8 mouse cellular contexts compared by ENCODE assay signal in genomic region chr6:34709289-34709688, GRCm38 (mm10).
DNase-seq lines count a peak whose midpoint lies in the region; ATAC-seq and TF ChIP-seq lines count a peak whose summit lies in the region.

No protein-coding gene starts in this region.

- peak; percentile 91 for ATAC-seq in forebrain, embryonic 13.5 days
- ATAC-seq in liver, postnatal 0 days: peak; percentile 80
- peak; percentile 89 for ATAC-seq in neural tube, embryonic 15.5 days (ENCODE audit: low FRiP score)

- H3K27me3 ChIP-seq in forebrain, embryonic 13.5 days: no peaks in the 10 kb centered on the region
- no peaks in the 10 kb centered on the region for H3K27me3 ChIP-seq in liver, postnatal 0 days (ENCODE audit: insufficient read depth, low read length)
- no peaks in the 10 kb centered on the region for H3K27me3 ChIP-seq in neural tube, embryonic 15.5 days (replicated peaks)

- peak overlapping the region; percentile 40; the same call in 1 of the 2 replicates for H3K27ac ChIP-seq in ES-E14 (ENCODE audit: insufficient read depth, low read depth, low read length, poor library complexity, severe bottlenecking)
- H3K27ac ChIP-seq in forebrain, embryonic 13.5 days: peak overlapping the region; percentile 44
- H3K27ac ChIP-seq in layer of hippocampus, adult 2 months: peak overlapping the region; percentile 96
- H3K27ac ChIP-seq in liver, postnatal 0 days (ENCODE audit: low read depth): peak overlapping the region; percentile 94
- peak overlapping the region; percentile 83 for H3K27ac ChIP-seq in neural tube, embryonic 15.5 days (replicated peaks)

- no peak for TF ChIP-seq EP300 in liver, postnatal 0 days (IDR thresholded peaks at IDR 0.05; ENCODE audit: low read depth)

- intact Hi-C loops in heart, postnatal 25 days (cut with DNase I): no loop called here

- H3K36me3 ChIP-seq in ES-E14 (ENCODE audit: control insufficient read depth, insufficient read depth, low read length, poor library complexity, severe bottlenecking): no peaks in the 10 kb centered on the region
- H3K36me3 ChIP-seq in forebrain, embryonic 13.5 days (ENCODE audit: poor library complexity, severe bottlenecking): no peaks in the 10 kb centered on the region
- H3K36me3 ChIP-seq in liver, postnatal 0 days (replicated peaks; ENCODE audit: insufficient read depth, low read length): no peaks in the 10 kb centered on the region
- no peaks in the 10 kb centered on the region for H3K36me3 ChIP-seq in neural tube, embryonic 15.5 days

- TF ChIP-seq CTCF in layer of hippocampus, adult 2 months (conservative IDR thresholded peaks at IDR 0.05): no peak
- TF ChIP-seq CTCF in liver, postnatal 0 days (IDR thresholded peaks at IDR 0.05; ENCODE audit: low read depth): no peak

- under 1% methylated on average over 11 of the region's 11 CpGs for WGBS in forebrain, embryonic 13.5 days
- WGBS in liver, postnatal 0 days (ENCODE audit: insufficient replicate concordance): 2% methylated on average over 11 of the region's 11 CpGs
- WGBS in neural tube, embryonic 15.5 days: 2% methylated on average over 11 of the region's 11 CpGs

- H3K4me1 ChIP-seq in ES-E14 (ENCODE audit: control insufficient read depth in 2 of 2, insufficient read depth in 2 of 2, low read length in 2 of 2, poor library complexity in 1 of 2): peaks cover 6% of the 10 kb centered on the region in 2 experiments; a peak in 1 of 4 replicates
- H3K4me1 ChIP-seq in forebrain, embryonic 13.5 days: peaks cover 38% of the 10 kb centered on the region
- peaks cover 14% of the 10 kb centered on the region for H3K4me1 ChIP-seq in liver, postnatal 0 days (ENCODE audit: insufficient read depth)
- peaks cover 34% of the 10 kb centered on the region for H3K4me1 ChIP-seq in neural tube, embryonic 15.5 days

- H3K9me3 ChIP-seq in ES-E14 (ENCODE audit: control insufficient read depth, insufficient read depth, low read depth, low read length): no peaks in the 10 kb centered on the region
- peaks cover 8% of the 10 kb centered on the region for H3K9me3 ChIP-seq in forebrain, embryonic 13.5 days (replicated peaks)
- H3K9me3 ChIP-seq in liver, postnatal 0 days (ENCODE audit: low read length): no peaks in the 10 kb centered on the region; the same call in 1 of the 2 replicates
- H3K9me3 ChIP-seq in neural tube, embryonic 15.5 days (replicated peaks): no peaks in the 10 kb centered on the region

- peak overlapping the region; percentile 73 for H3K4me2 ChIP-seq in forebrain, embryonic 13.5 days
- H3K4me2 ChIP-seq in liver, postnatal 0 days (ENCODE audit: low read depth, low read length): peak overlapping the region; percentile 64
- H3K4me2 ChIP-seq in neural tube, embryonic 15.5 days: peak overlapping the region; percentile 81

- peak overlapping the region; percentile 80 for H3K9ac ChIP-seq in ES-E14 (ENCODE audit: insufficient read depth, low read depth, low read length, poor library complexity, severe bottlenecking)
- peak overlapping the region; percentile 76 for H3K9ac ChIP-seq in forebrain, embryonic 13.5 days
- H3K9ac ChIP-seq in liver, postnatal 0 days (replicated peaks): peak overlapping the region; percentile 68
- peak overlapping the region; percentile 74 for H3K9ac ChIP-seq in neural tube, embryonic 15.5 days (replicated peaks)

- H3K4me3 ChIP-seq in ES-E14 (ENCODE audit: insufficient read depth in 1 of 2, low read depth in 1 of 2, low read length in 2 of 2, poor library complexity in 1 of 2, severe bottlenecking in 1 of 2): peak overlapping the region; percentile 66 to 84
- H3K4me3 ChIP-seq in forebrain, embryonic 13.5 days: peak overlapping the region; percentile 53
- H3K4me3 ChIP-seq in layer of hippocampus, adult 2 months: peak overlapping the region; percentile 68
- peak overlapping the region; percentile 53 for H3K4me3 ChIP-seq in liver, postnatal 0 days (ENCODE audit: low read depth, low read length)
- peak overlapping the region; percentile 54 for H3K4me3 ChIP-seq in neural tube, embryonic 15.5 days (replicated peaks)

- peak; percentile 60 for DNase-seq in ES-E14 (ENCODE audit: low read depth, low spot score)
- DNase-seq in c-Kit-positive CD71-positive TER-119-negative erythroid progenitor cells, embryonic 14.5 days (ENCODE audit: low read depth): peak; percentile 4
- peak; percentile 58 for DNase-seq in heart, postnatal 25 days (ENCODE audit: low spot score)
- peak; percentile 61 to 65 for DNase-seq in layer of hippocampus, adult 2 months (ENCODE audit: low spot score in 2 of 2)
- peak; percentile 57 for DNase-seq in liver, postnatal 0 days
- no peak for DNase-seq in thymus, postnatal 36 days

- in situ Hi-C loops in ES-E14 (cut with MboI; ENCODE audit: low sequenced_read_pairs in 2 of 2, unreplicated experiment in 2 of 2): no loop called here

TF ChIP-seq in ES-E14, 5 proteins besides CTCF, POLR2A, EP300 and RAD21:
- TF ChIP-seq ZNF384 (IDR thresholded peaks at IDR 0.05; ENCODE audit: low read depth, low read length) (no peak), HCFC1 (IDR thresholded peaks at IDR 0.05; ENCODE audit: borderline replicate concordance, insufficient read depth, low read length) (no peak)
TF ChIP-seq in ES-E14: peak in this region for 0.

Comparison
In these comparisons a context has a peak if more than half of its experiments do, and no peak if none do; other contexts are left out.
1. DNase-seq: peak in ES-E14 (single experiment), c-Kit-positive CD71-positive TER-119-negative erythroid progenitor cells, embryonic 14.5 days (single experiment), heart, postnatal 25 days (single experiment), layer of hippocampus, adult 2 months (2 of 2) and liver, postnatal 0 days (single experiment); none in thymus, postnatal 36 days (0 of 2).
2. H3K27ac ChIP-seq: peak in every context shown above with its lines; median percentile 96 in layer of hippocampus, adult 2 months; 94 in liver, postnatal 0 days; 83 in neural tube, embryonic 15.5 days; 44 in forebrain, embryonic 13.5 days; 40 in ES-E14.
3. Peak in every context shown above with its lines, with median percentiles within 50 percentile points of each other: H3K4me3 ChIP-seq, H3K9ac ChIP-seq, ATAC-seq and H3K4me2 ChIP-seq.